Mouse (Mus musculus): ENCODE results near the gene Gm13030. TPM values are rescaled to one million over a fixed set of nuclear protein-coding genes. Genes with fewer than 3 reads are reported as not detected.
"Not testable (repeated sequence)": the region's sequence is repeated elsewhere in the genome, so short reads cannot be mapped to it uniquely, and the experiment has no call there.

The Gm13030 gene
- polyA plus RNA-seq, 1 experiment from 2014 or later, result not detected

- peaks cover 13% of the 10 kb centered on the region; the same call in 1 of the 2 replicates for H3K9me3 ChIP-seq
- WGBS, result 82% methylated on average over 6 of the region's 6 CpGs
These were observed 34.0 kb downstream of the Gm13030 start for GRCm38 (mm10) chr4:138839806-138840205.

GRCm38 (mm10) chr4:138827147-138827546, 46.6 kb downstream of the Gm13030 start:
- Histone ChIP-seq H3K27me3 (no peaks in the 10 kb centered on the region; the same call in 1 of the 2 replicates), H3K4me1 (peaks cover 3% of the 10 kb centered on the region; the same call in 1 of the 2 replicates), H3K36me3 (no peaks in the 10 kb centered on the region), H3K4me2 (replicated peaks) (no peak overlapping the region), H3K9me3 (no peaks in the 10 kb centered on the region), H3K27ac (replicated peaks) (no peak overlapping the region), H3K4me3 (no peak overlapping the region), H3K9ac (replicated peaks) (no peak overlapping the region)
- whole genome bisulfite sequencing, result 49% methylated on average over 11 of the region's 11 CpGs
- ATAC-seq (ENCODE audit: low FRiP score, low read depth), result no peak

More at GRCm38 (mm10) chr4:138839806-138840205, 34.0 kb downstream of the Gm13030 start:
- Histone ChIP-seq H3K4me2 (replicated peaks) (no peak overlapping the region), H3K4me3 (no peak overlapping the region), H3K4me1 (no peaks in the 10 kb centered on the region), H3K36me3 (no peaks in the 10 kb centered on the region), H3K9ac (replicated peaks) (no peak overlapping the region), H3K27me3 (no peaks in the 10 kb centered on the region), H3K27ac (replicated peaks) (no peak overlapping the region)
- ATAC-seq (ENCODE audit: low FRiP score, low read depth), result no peak

- H3K36me3 ChIP-seq, result no peaks in the 10 kb centered on the region
- no peaks in the 10 kb centered on the region for H3K9me3 ChIP-seq
- H3K27ac ChIP-seq (replicated peaks), result no peak overlapping the region
- no peaks in the 10 kb centered on the region; the same call in 1 of the 2 replicates for H3K27me3 ChIP-seq
- peaks cover 3% of the 10 kb centered on the region; the same call in 1 of the 2 replicates for H3K4me1 ChIP-seq
- H3K4me3 ChIP-seq, result no peak overlapping the region
- 68% methylated on average over 18 of the region's 18 CpGs for WGBS
- ATAC-seq (ENCODE audit: low FRiP score, low read depth), result no peak
- H3K9ac ChIP-seq (replicated peaks), result no peak overlapping the region
- H3K4me2 ChIP-seq (replicated peaks), result no peak overlapping the region
These were observed 47.8 kb downstream of the Gm13030 start for GRCm38 (mm10) chr4:138825751-138826567.

- no peak overlapping the region for H3K27ac ChIP-seq (replicated peaks)
- H3K4me3 ChIP-seq, result no peak overlapping the region
- no peaks in the 10 kb centered on the region; the same call in 1 of the 2 replicates for H3K27me3 ChIP-seq
- no peaks in the 10 kb centered on the region for H3K36me3 ChIP-seq
- ATAC-seq (ENCODE audit: low FRiP score, low read depth), result no peak
- H3K9me3 ChIP-seq, result no peaks in the 10 kb centered on the region
- H3K9ac ChIP-seq (replicated peaks), result no peak overlapping the region
- H3K4me1 ChIP-seq, result peaks cover 3% of the 10 kb centered on the region; the same call in 1 of the 2 replicates
- WGBS, result 87% methylated on average over 2 of the region's 2 CpGs
- H3K4me2 ChIP-seq (replicated peaks), result no peak overlapping the region
These were observed 49.1 kb downstream of the Gm13030 start for GRCm38 (mm10) chr4:138824660-138825059.

GRCm38 (mm10) chr4:138824161-138824560, 49.6 kb downstream of the Gm13030 start:
- 88% methylated on average over 2 of the region's 2 CpGs for whole genome bisulfite sequencing
- not testable (repeated sequence) for H3K9me3 ChIP-seq; H3K27ac ChIP-seq (replicated peaks); H3K27me3 ChIP-seq; H3K36me3 ChIP-seq; H3K4me3 ChIP-seq; H3K4me2 ChIP-seq (replicated peaks); H3K4me1 ChIP-seq; ATAC-seq (ENCODE audit: low FRiP score, low read depth); H3K9ac ChIP-seq (replicated peaks)

- ATAC-seq (ENCODE audit: low FRiP score, low read depth), result no peak
- Histone ChIP-seq H3K4me1 (peaks cover 5% of the 10 kb centered on the region; the same call in 1 of the 2 replicates), H3K4me2 (replicated peaks) (no peak overlapping the region), H3K4me3 (no peak overlapping the region), H3K9me3 (no peaks in the 10 kb centered on the region), H3K36me3 (no peaks in the 10 kb centered on the region), H3K27me3 (peaks cover 5% of the 10 kb centered on the region; the same call in 1 of the 2 replicates), H3K27ac (replicated peaks) (no peak overlapping the region), H3K9ac (replicated peaks) (no peak overlapping the region)
- WGBS, result 78% methylated on average over 2 of the region's 2 CpGs
These were observed 52.7 kb downstream of the Gm13030 start for GRCm38 (mm10) chr4:138821036-138821435.

Other genes with a start within 250 kb of the Gm13030 start
- 0.14 and 0.37 TPM in 2 replicates for gene Vwa5b1, start 238.1 kb downstream of the Gm13030 start, polyA plus RNA-seq (2016; fragmentation: Nextera tagmentation; extraction: Ambion mirVana)
- 0.50 and 0.98 TPM in 2 replicates for gene Pla2g2c, start 149.2 kb downstream of the Gm13030 start, polyA plus RNA-seq (2016; fragmentation: Nextera tagmentation; extraction: Ambion mirVana)
- gene Ubxn10, start 136.8 kb downstream of the Gm13030 start, polyA plus RNA-seq (2016; fragmentation: Nextera tagmentation; extraction: Ambion mirVana), result 1.4 and 2.1 TPM in 2 replicates
- 0.11 and 0.12 TPM in 2 replicates for gene Pla2g2f, start 116.3 kb downstream of the Gm13030 start, polyA plus RNA-seq (2016; fragmentation: Nextera tagmentation; extraction: Ambion mirVana)
- 0.21 and 0.33 TPM in 2 replicates for gene Pla2g2d, start 98.2 kb downstream of the Gm13030 start, polyA plus RNA-seq (2016; fragmentation: Nextera tagmentation; extraction: Ambion mirVana)
- gene Pla2g5, start 10.5 kb downstream of the Gm13030 start, polyA plus RNA-seq (2016; fragmentation: Nextera tagmentation; extraction: Ambion mirVana), result not detected in 2 replicates
- not detected in 2 replicates for gene Pla2g2e, start 4.0 kb upstream of the Gm13030 start, polyA plus RNA-seq (2016; fragmentation: Nextera tagmentation; extraction: Ambion mirVana)
- 2.6 and 2.9 TPM in 2 replicates for gene Otud3, start 40.0 kb upstream of the Gm13030 start, polyA plus RNA-seq (2016; fragmentation: Nextera tagmentation; extraction: Ambion mirVana)
- gene Rnf186, start 93.1 kb upstream of the Gm13030 start, polyA plus RNA-seq (2016; fragmentation: Nextera tagmentation; extraction: Ambion mirVana), result not detected in 2 replicates
- 1.2 and 1.5 TPM in 2 replicates for gene Tmco4, start 98.9 kb upstream of the Gm13030 start, polyA plus RNA-seq (2016; fragmentation: Nextera tagmentation; extraction: Ambion mirVana)
- gene Htr6, start 201.6 kb upstream of the Gm13030 start, polyA plus RNA-seq (2016; fragmentation: Nextera tagmentation; extraction: Ambion mirVana), result not detected in 2 replicates
- 26.9 and 40.9 TPM in 2 replicates for gene Nbl1, start 219.0 kb upstream of the Gm13030 start, polyA plus RNA-seq (2016; fragmentation: Nextera tagmentation; extraction: Ambion mirVana)

Data from midbrain, embryonic 12.5 days (tissue).